Mouse (Mus musculus): Measurements from ENCODE around the gene Prl8a8. TPM values are rescaled to one million over a fixed set of nuclear protein-coding genes. Genes with fewer than 3 reads are reported as not detected.

The Prl8a8 gene
- not detected in 2 replicates for polyA plus RNA-seq (2016; fragmentation: Nextera tagmentation; extraction: Ambion mirVana)

DNA sequence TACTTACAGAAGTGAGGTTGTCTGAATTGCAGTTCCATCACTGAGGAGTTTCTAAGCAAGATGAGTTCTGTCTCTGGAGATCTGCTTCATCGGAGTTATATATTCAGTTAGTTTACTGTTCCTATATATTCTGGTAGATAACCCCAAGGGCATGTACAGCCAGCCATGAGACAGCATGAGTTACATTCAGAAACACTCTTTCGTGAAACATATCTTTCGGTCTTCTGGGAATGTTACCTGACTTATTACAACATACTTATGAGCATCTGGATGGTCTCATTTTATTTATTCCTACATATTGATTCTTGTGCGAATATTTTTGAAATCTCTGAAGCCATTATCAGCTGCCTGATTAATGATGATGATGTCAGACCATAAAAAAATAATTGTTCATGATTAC lies at the start of gene Prl8a8:
Gene Prl8a8 (minus strand): TSS at position 101 of the 400 bp plus-strand sequence.
- no peak for ATAC-seq (ENCODE audit: low FRiP score)
- Histone ChIP-seq H3K27ac (no peak within 1 kb of the TSS), H3K9me3 (replicated peaks) (no peaks in the 10 kb centered on the region), H3K4me1 (no peaks in the 10 kb centered on the region), H3K4me2 (replicated peaks) (no peak within 1 kb of the TSS), H3K36me3 (no peaks in the 10 kb centered on the region), H3K27me3 (no peaks in the 10 kb centered on the region), H3K9ac (no peak within 1 kb of the TSS), H3K4me3 (no peak within 1 kb of the TSS)
- 89% methylated on average over 4 of the region's 4 CpGs for WGBS

DNA sequence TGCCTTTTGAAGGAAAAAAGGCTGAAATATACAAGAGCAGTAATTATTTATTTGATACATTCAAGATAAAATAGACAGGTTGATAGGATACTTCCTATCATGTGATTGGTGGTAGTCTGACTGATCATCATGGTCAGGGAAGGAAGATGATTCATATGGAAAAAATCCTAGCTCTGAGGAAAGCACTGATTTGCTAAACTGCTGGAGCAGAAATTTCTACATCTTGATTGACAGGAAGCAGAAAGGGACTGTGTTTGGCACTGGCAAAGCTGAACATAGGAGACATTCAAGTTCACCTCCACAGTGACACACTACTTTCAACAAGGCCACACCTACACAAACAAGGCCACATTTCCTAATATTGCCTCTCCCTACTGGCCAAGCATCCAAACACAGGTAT lies 40.3 kb upstream of the Prl8a8 start:
- Histone ChIP-seq H3K36me3 (no peaks in the 10 kb centered on the region), H3K9ac (no peak overlapping the region), H3K4me1 (no peaks in the 10 kb centered on the region), H3K27me3 (no peaks in the 10 kb centered on the region), H3K27ac (no peak overlapping the region), H3K4me2 (replicated peaks) (no peak overlapping the region), H3K4me3 (no peak overlapping the region), H3K9me3 (replicated peaks) (no peaks in the 10 kb centered on the region)
- ATAC-seq (ENCODE audit: low FRiP score) = no peak

DNA sequence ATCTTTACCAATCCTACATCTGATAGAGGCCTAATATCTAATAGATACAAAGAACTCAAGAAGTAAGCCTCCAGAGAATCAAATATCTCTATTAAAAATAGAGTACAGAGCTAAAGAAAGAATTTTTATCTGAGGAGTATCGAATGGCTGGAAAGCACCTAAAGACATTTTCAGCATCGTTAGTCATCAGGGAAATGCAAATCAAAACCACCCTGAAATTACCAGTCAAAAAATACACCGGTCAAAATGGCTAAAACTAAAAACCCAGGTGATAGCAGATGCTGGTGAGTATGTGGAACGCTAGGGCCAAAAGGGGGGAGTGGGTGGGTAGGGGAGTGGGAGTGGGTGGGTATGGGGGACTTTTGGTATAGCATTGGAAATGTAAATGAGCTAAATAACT lies 10.1 kb upstream of the Prl8a8 start:
- no peak for ATAC-seq (ENCODE audit: low FRiP score)
- no peaks in the 10 kb centered on the region for H3K4me1 ChIP-seq
- no peaks in the 10 kb centered on the region for H3K9me3 ChIP-seq (replicated peaks)
- no peaks in the 10 kb centered on the region for H3K36me3 ChIP-seq
- no peak overlapping the region for H3K27ac ChIP-seq
- H3K27me3 ChIP-seq = no peaks in the 10 kb centered on the region
- H3K4me3 ChIP-seq = no peak overlapping the region
- H3K4me2 ChIP-seq (replicated peaks) = no peak overlapping the region
- H3K9ac ChIP-seq = no peak overlapping the region
- WGBS = 86% methylated on average over 4 of the region's 4 CpGs

DNA sequence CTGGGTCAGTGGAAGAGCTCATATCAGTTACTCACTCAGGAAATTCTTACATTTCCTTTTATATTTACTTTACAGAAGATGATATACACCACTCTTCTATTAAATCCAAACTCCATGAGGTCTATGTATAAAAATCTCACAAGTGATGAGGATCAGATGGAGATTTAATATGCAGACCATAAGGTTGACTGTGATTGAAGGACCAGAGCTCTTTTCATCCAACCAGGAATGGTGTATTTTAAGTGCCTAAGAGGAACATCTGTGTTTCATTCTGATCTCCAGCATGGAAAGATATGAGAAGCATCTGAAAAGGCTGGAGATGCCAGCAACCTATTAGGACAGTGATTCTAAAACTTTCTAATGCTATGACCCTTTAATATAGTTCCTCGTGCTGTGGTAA lies 5.4 kb downstream of the Prl8a8 start:
- no peak for ATAC-seq (ENCODE audit: low FRiP score)
- Histone ChIP-seq H3K9me3 (replicated peaks) (no peaks in the 10 kb centered on the region), H3K4me1 (no peaks in the 10 kb centered on the region), H3K36me3 (no peaks in the 10 kb centered on the region), H3K27ac (no peak overlapping the region), H3K27me3 (no peaks in the 10 kb centered on the region), H3K4me2 (replicated peaks) (no peak overlapping the region), H3K4me3 (no peak overlapping the region), H3K9ac (no peak overlapping the region)
- 71% methylated on average over 1 of the region's 1 CpGs for WGBS

Other genes starting within 250 kb of the Prl8a8 start
- not detected in 2 replicates for gene Prl6a1, start 200.6 kb downstream of the Prl8a8 start, polyA plus RNA-seq (2016; fragmentation: Nextera tagmentation; extraction: Ambion mirVana)
- not detected in 2 replicates for gene Prl8a2, start 167.5 kb downstream of the Prl8a8 start, polyA plus RNA-seq (2016; fragmentation: Nextera tagmentation; extraction: Ambion mirVana)
- not detected in 2 replicates for gene Prl2b1, start 122.4 kb downstream of the Prl8a8 start, polyA plus RNA-seq (2016; fragmentation: Nextera tagmentation; extraction: Ambion mirVana)
- not detected in 2 replicates for gene Prl8a6, start 74.5 kb downstream of the Prl8a8 start, polyA plus RNA-seq (2016; fragmentation: Nextera tagmentation; extraction: Ambion mirVana)
- gene Prl8a9, start 51.4 kb upstream of the Prl8a8 start, polyA plus RNA-seq (2016; fragmentation: Nextera tagmentation; extraction: Ambion mirVana) = not detected in 2 replicates
- gene Prl8a1, start 69.0 kb upstream of the Prl8a8 start, polyA plus RNA-seq (2016; fragmentation: Nextera tagmentation; extraction: Ambion mirVana) = not detected in 2 replicates
- gene Prl7b1, start 97.4 kb upstream of the Prl8a8 start, polyA plus RNA-seq (2016; fragmentation: Nextera tagmentation; extraction: Ambion mirVana) = not detected in 2 replicates
- gene Prl7a1, start 129.3 kb upstream of the Prl8a8 start, polyA plus RNA-seq (2016; fragmentation: Nextera tagmentation; extraction: Ambion mirVana) = not detected in 2 replicates
- gene Prl7a2, start 154.8 kb upstream of the Prl8a8 start, polyA plus RNA-seq (2016; fragmentation: Nextera tagmentation; extraction: Ambion mirVana) = not detected in 2 replicates
- gene Prl7d1, start 203.5 kb upstream of the Prl8a8 start, polyA plus RNA-seq (2016; fragmentation: Nextera tagmentation; extraction: Ambion mirVana) = not detected in 2 replicates

Data from hindbrain, embryonic 12.5 days (tissue).